Mouse (Mus musculus) liver, embryonic 14.5 days (tissue): Measurements from ENCODE around the gene Ak3. TPM values are rescaled to one million over a fixed set of nuclear protein-coding genes. Genes with fewer than 3 reads are reported as not detected.
A peak's percentile ranks its signal among the peaks of the same experiment; 100 is the strongest.

Source experiments
- ATAC-seq: fragments of 200-750 bp; cut with Nextera tagmentation; 2 replicates; pipeline ENCODE4 v1.8.0; 2017; ENCODE audit warnings: moderate number of reproducible peaks, mild to moderate bottlenecking, moderate library complexity; ENCODE audit not compliant: insufficient read depth
- DNase-seq, 3 experiments: peaks; one replicate each; pipeline ENCODE4 v3.0.0-alpha.2; 2012 to 2013; ENCODE audit warnings: low read depth in 3 of 3, low spot score in 3 of 3
- H3K27ac ChIP-seq: fragments of 300-500 bp; sonication (generic); 2 replicates; pipeline ENCODE4 v1.5.1; 2014; ENCODE audit warnings: moderate library complexity, mild to moderate bottlenecking, control low read depth, inconsistent platforms
- H3K27me3 ChIP-seq: fragments of 300-500 bp; sonication (generic); 2 replicates; pipeline ENCODE4 v1.6.1; 2014; ENCODE audit warnings: mild to moderate bottlenecking, low read length, moderate library complexity; ENCODE audit not compliant: control insufficient read depth, insufficient read depth
- H3K36me3 ChIP-seq: fragments of 300-500 bp; sonication (generic); replicated peaks from 2 replicates; pipeline ENCODE4 v1.6.1; 2014; ENCODE audit warnings: low read depth; ENCODE audit not compliant: control insufficient read depth, insufficient read depth
- H3K4me1 ChIP-seq, 2 experiments: fragments of 200-500 bp in 1 of 2; fragments of 300-500 bp in 1 of 2; sonication (generic) in 1 of 2; replicated peaks; 2 replicates each; pipeline ENCODE4 v1.6.1; 2012 to 2014; ENCODE audit warnings: antibody characterized with exemption in 1 of 2, inconsistent platforms in 1 of 2, low read length in 1 of 2; ENCODE audit not compliant: control insufficient read depth in 2 of 2, insufficient read depth in 2 of 2
- H3K4me2 ChIP-seq: fragments of 300-500 bp; sonication (generic); 2 replicates; pipeline ENCODE4 v1.6.1; 2014; ENCODE audit warnings: low read depth, mild to moderate bottlenecking, control low read depth, moderate library complexity
- H3K4me3 ChIP-seq, 2 experiments: fragments of 200-500 bp in 1 of 2; fragments of 300-500 bp in 1 of 2; sonication (generic) in 1 of 2; 2 replicates each; pipeline ENCODE4 v1.5.1; 2012 to 2014; ENCODE audit warnings: low read depth in 2 of 2, low read length in 2 of 2, mild to moderate bottlenecking in 2 of 2, control low read depth in 1 of 2, inconsistent platforms in 1 of 2, moderate library complexity in 1 of 2; ENCODE audit not compliant: insufficient read depth in 1 of 2
- H3K9ac ChIP-seq: fragments of 300-500 bp; sonication (generic); replicated peaks from 2 replicates; pipeline ENCODE4 v1.6.1; 2014; ENCODE audit warnings: mild to moderate bottlenecking, control low read depth, moderate library complexity
- H3K9me3 ChIP-seq: fragments of 300-500 bp; sonication (generic); 2 replicates; pipeline ENCODE4 v1.6.1; 2016; ENCODE audit warnings: low read length, mixed read lengths; ENCODE audit not compliant: control insufficient read depth
- CTCF ChIP-seq: IDR thresholded peaks from 2 replicates; pipeline ENCODE4 v1.5.1; 2016; ENCODE audit warnings: antibody characterized with exemption, low read depth, control low read depth
- EP300 ChIP-seq: IDR thresholded peaks from 2 replicates; pipeline ENCODE4 v1.6.1; 2016; ENCODE audit warnings: antibody characterized with exemption, low read depth
- WGBS: fragments of 180-500 bp; shearing (Covaris S2); extraction: QIAGEN DNeasy Blood & Tissue Kit; methylation state at CpG from one replicate; pipeline ENCODE4 v1.1.7; 2014; ENCODE audit not compliant: insufficient replicate concordance; 5-methylcytosine and 5-hydroxymethylcytosine counted together
- polyA plus RNA-seq, 2 experiments: library from polyadenylated mRNA; depleted of rRNA in 1 of 2; stranded (reverse) in 1 of 2; unstranded in 1 of 2; fragments of >200 nt; fragmentation: Nextera tagmentation in 1 of 2; extraction: Ambion mirVana in 1 of 2; gene quantifications; 2 replicates each; pipeline versions ENCODE4 v1.2.1 to v1.2.3; 2012 to 2014

The Ak3 gene
- polyA plus RNA-seq (2012; rRNA removed): 12.0 and 16.3 TPM in 2 replicates
- 41.5 and 44.0 TPM in 2 replicates for polyA plus RNA-seq (2014; fragmentation: Nextera tagmentation; extraction: Ambion mirVana)

DNA sequence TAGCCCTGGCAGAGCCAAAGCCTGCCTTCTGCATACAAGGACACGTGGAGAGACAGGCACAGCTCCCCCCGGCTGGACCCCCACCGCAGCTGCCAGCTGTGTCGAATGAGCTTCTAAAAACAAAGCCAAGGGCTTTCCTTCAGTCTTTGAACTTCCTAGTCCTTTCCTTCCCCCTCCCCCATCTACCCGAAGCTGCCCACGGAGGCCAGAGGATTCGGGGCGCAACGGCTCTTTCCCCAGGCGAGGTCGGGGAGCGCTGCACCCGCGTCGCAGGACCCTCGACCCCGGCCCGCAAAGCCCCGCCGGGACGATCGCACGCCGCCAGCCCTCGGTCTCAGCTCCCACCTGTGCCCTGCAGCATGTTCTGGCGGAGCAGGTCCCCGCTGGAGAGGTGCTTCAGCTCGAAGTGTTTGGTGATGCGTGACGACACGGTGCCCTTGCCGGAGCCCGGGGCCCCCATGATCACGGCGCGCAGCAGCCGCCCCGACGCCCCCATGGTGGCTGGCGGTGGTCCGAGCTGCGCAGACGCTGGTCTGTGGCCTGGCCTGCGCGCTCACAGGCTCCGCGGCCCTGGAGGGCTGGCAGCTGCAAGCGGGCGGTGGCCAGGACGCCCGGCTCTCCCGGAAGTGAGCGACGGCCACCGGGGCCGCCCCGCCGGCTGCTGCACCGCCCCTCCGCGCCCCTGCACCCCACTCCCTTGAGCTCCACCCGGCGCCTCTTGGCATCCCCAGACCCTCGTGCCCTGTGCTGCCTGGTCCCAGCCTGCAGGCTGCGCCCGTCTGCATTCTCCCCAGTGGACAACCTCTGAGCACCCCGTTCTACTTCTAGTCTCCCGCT, at the start of gene Ak3:
TSS of gene Ak3 (minus strand) at position 628 of the 837 bp plus-strand sequence.
- DNase-seq (peak in 1 of 3 experiments; percentile 38), ATAC-seq (peak; percentile 87)
- peak within 1 kb of the TSS; percentile 69 to 81 for H3K4me3 ChIP-seq
- H3K9ac ChIP-seq: peak within 1 kb of the TSS; percentile 94
- no peaks in the 10 kb centered on the region for H3K27me3 ChIP-seq
- H3K36me3 ChIP-seq: no peaks in the 10 kb centered on the region
- WGBS: under 1% methylated on average over 64 of the region's 68 CpGs
- peak within 1 kb of the TSS; percentile 26 for H3K27ac ChIP-seq
- TF ChIP-seq CTCF (peak; percentile 45; the same call in 1 of the 2 replicates), EP300 (no peak)
- H3K9me3 ChIP-seq: no peaks in the 10 kb centered on the region
- H3K4me2 ChIP-seq: peak within 1 kb of the TSS; percentile 84
- peaks cover 8 to 26% of the 10 kb centered on the region in 2 experiments for H3K4me1 ChIP-seq

DNA sequence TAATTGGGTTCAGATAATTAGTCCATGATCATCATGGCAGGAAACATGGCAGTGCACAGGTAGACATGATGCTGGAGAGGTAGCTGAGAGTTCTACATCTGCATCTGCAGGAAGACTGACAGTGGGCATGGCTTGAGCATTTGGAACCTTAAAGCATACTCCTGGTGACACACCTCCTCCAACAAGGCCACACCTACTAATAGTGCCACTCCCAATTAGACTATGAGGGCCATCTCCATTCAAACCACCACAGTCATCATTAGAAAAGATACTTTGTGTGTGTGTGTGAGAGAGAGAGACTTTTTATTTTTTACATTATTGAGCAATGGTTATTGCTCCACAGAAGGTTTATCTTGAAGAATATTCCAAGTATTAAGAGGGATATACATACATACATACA, 44.4 kb upstream of the Ak3 start:
- DNase-seq (no peak), ATAC-seq (no peak)
- Histone ChIP-seq H3K36me3 (peaks cover 2% of the 10 kb centered on the region; the same call in 1 of the 2 replicates), H3K4me3 (no peak overlapping the region), H3K4me2 (no peak overlapping the region), H3K9ac (no peak overlapping the region), H3K4me1 (peaks cover 6 to 8% of the 10 kb centered on the region in 2 experiments; a peak in 3 of 4 replicates), H3K27ac (no peak overlapping the region), H3K9me3 (no peaks in the 10 kb centered on the region), H3K27me3 (no peaks in the 10 kb centered on the region)
- TF ChIP-seq EP300 (no peak), CTCF (no peak)

DNA sequence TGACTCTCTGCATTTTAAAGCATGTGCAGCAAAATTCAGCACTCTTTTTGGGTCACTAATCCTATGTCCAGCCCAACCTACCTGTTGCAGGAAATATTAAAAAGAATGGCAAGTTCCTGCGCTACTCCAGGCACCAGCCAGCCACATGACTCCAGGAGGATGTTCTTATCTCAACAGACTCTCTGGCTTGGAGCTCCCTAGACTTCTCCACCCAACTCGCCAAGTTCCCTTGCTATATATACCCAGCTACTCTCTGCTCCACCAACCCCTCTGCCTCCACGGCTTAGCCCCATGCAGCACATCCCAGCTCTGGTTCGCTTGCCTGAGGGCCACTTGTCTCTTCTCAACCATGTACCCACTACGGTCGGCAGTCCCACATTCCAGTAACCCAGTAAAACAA, 40.9 kb upstream of the Ak3 start:
- Histone ChIP-seq H3K36me3 (peaks cover 2% of the 10 kb centered on the region), H3K4me1 (peaks cover 6 to 8% of the 10 kb centered on the region in 2 experiments; a peak in 3 of 4 replicates), H3K27ac (no peak overlapping the region), H3K4me3 (no peak overlapping the region), H3K9ac (no peak overlapping the region), H3K27me3 (no peaks in the 10 kb centered on the region), H3K4me2 (no peak overlapping the region), H3K9me3 (no peaks in the 10 kb centered on the region)
- ATAC-seq (peak; percentile 47; the same call in 1 of the 2 replicates), DNase-seq (no peak)
- TF ChIP-seq EP300: no peak
- no peak for TF ChIP-seq CTCF
- 53% methylated on average over 6 of the region's 6 CpGs for WGBS

- Histone ChIP-seq H3K4me1 (peaks cover 0 to under 1% of the 10 kb centered on the region in 2 experiments; a peak in 2 of 4 replicates), H3K27me3 (no peaks in the 10 kb centered on the region), H3K36me3 (peaks cover 14% of the 10 kb centered on the region; the same call in 1 of the 2 replicates), H3K9ac (no peak overlapping the region), H3K9me3 (no peaks in the 10 kb centered on the region), H3K27ac (no peak overlapping the region), H3K4me3 (no peak overlapping the region), H3K4me2 (no peak overlapping the region)
- TF ChIP-seq EP300: no peak
- TF ChIP-seq CTCF: no peak
- WGBS: 85% methylated on average over 6 of the region's 6 CpGs
- ATAC-seq: no peak
- DNase-seq: no peak
Observed at GRCm38 (mm10) chr19:29074802-29075201, 27.0 kb upstream of the Ak3 start.

DNA sequence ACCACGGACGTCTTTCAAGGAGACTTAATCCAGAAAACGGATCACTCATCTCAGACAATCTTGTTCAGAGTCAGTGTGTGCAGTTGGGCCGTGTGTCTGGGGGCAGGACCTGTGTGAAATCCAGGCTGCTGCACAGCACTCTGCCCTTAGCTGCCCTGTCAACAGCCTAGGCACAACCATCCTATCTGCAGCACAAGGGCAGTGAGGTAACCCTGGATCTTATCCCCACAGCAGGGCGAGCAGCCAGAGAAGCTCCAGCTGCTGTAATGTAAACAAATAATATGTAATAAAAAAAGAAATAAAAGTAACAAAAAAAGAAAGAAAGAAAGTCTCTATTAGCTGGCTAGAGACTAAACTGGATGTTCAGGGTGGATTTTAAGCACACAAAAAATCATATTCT, 21.4 kb upstream of the Ak3 start:
- H3K4me3 ChIP-seq: peak overlapping the region; percentile 23 to 79

More for the DNA sequence above, 21.4 kb upstream of the Ak3 start:
- H3K9ac ChIP-seq: peak overlapping the region; percentile 93
- peak overlapping the region; percentile 84 for H3K4me2 ChIP-seq
- H3K27ac ChIP-seq: peak overlapping the region; percentile 48
- DNase-seq (no peak), ATAC-seq (no peak)
- no peak for TF ChIP-seq CTCF
- no peak for TF ChIP-seq EP300
- no peaks in the 10 kb centered on the region for H3K27me3 ChIP-seq
- H3K9me3 ChIP-seq: no peaks in the 10 kb centered on the region
- peaks cover 13% of the 10 kb centered on the region; the same call in 1 of the 2 replicates for H3K36me3 ChIP-seq
- WGBS: 65% methylated on average over 5 of the region's 5 CpGs
- peaks cover 29 to 36% of the 10 kb centered on the region in 2 experiments for H3K4me1 ChIP-seq
